Mouse (Mus musculus) adrenal gland, adult (tissue): ENCODE results near the gene Phf24.

Source experiments
- DNase-seq, 2 experiments: peaks; one replicate each; pipeline ENCODE4 v3.0.0; 2022 to 2023; ENCODE audit warnings: low spot score in 1 of 2; ENCODE audit not compliant: inconsistent age in 2 of 2

The Phf24 gene

DNA sequence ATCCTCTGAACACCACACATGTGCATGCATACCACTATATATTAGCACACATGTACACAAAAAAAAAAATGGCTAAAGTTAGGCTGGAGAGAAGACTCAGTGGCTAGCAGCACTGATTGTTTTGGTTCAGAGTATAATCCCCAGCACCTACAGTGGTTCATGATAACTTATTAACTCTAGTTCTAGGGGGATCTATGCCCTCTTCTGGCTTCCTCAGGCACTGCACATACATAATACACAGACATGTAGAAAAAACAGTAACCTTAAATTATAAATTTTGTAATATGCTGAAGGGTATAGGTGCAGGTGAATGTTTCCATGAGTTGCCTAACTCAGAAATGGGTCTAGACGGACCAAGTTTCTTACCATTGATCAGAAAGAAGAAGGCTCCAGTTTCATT, 71.8 kb downstream of the Phf24 start:
- no peak for DNase-seq
